8 mouse cellular contexts compared by ENCODE assay signal in genomic region chrX:73964363-73964762, GRCm38 (mm10). TPM values are rescaled to one million over a fixed set of nuclear protein-coding genes. Genes with fewer than 3 reads are reported as not detected.
DNase-seq lines count a peak whose midpoint lies in the region; ATAC-seq and TF ChIP-seq lines count a peak whose summit lies in the region.

No protein-coding gene starts in this region.

- no peaks in the 10 kb centered on the region for H3K27me3 ChIP-seq in forebrain, embryonic 16.5 days (replicated peaks; ENCODE audit: control insufficient read depth, insufficient read depth, low read length)
- peaks cover 23% of the 10 kb centered on the region for H3K27me3 ChIP-seq in megakaryocyte, embryonic 14.5 days (replicated peaks)

- DNase-seq in 416B (ENCODE audit: low read depth) (peak; percentile 77), ES-E14 (ENCODE audit: low read depth, low spot score) (no peak)
- DNase-seq in kidney, postnatal 10 days: peak; percentile 14
- DNase-seq in thymus, postnatal 36 days: peak; percentile 22 to 47
- DNase-seq in cerebellum, postnatal 36 days: no peak
- no peak for DNase-seq in embryo, embryonic 10.5 days (ENCODE audit: low spot score)

- H3K27ac ChIP-seq in ES-E14 (ENCODE audit: insufficient read depth, low read depth, low read length, poor library complexity, severe bottlenecking): 0 out of 2 replicates have a peak overlapping the region, but pooled peaks have one; percentile 43
- no peak overlapping the region for H3K27ac ChIP-seq in forebrain, embryonic 16.5 days (ENCODE audit: low read length)

- H3K36me3 ChIP-seq in ES-E14 (ENCODE audit: control insufficient read depth, insufficient read depth, low read length, poor library complexity, severe bottlenecking): peaks cover 37% of the 10 kb centered on the region
- no peaks in the 10 kb centered on the region for H3K36me3 ChIP-seq in forebrain, embryonic 16.5 days (ENCODE audit: control insufficient read depth, insufficient read depth)
- peaks cover 29% of the 10 kb centered on the region for H3K36me3 ChIP-seq in megakaryocyte, embryonic 14.5 days (replicated peaks; ENCODE audit: low read length)

- H3K4me1 ChIP-seq in ES-E14 (ENCODE audit: control insufficient read depth in 2 of 2, insufficient read depth in 2 of 2, low read length in 2 of 2, poor library complexity in 1 of 2): peaks cover 2% of the 10 kb centered on the region in 2 experiments; a peak in 2 of 4 replicates
- H3K4me1 ChIP-seq in forebrain, embryonic 16.5 days (replicated peaks; ENCODE audit: control insufficient read depth, insufficient read depth, low read length): peaks cover 31% of the 10 kb centered on the region
- peaks cover 61% of the 10 kb centered on the region for H3K4me1 ChIP-seq in megakaryocyte, embryonic 14.5 days

- H3K9me3 ChIP-seq in ES-E14 (ENCODE audit: control insufficient read depth, insufficient read depth, low read depth, low read length): no peaks in the 10 kb centered on the region
- H3K9me3 ChIP-seq in forebrain, embryonic 16.5 days (ENCODE audit: control insufficient read depth, low read length): no peaks in the 10 kb centered on the region
- peaks cover 21% of the 10 kb centered on the region for H3K9me3 ChIP-seq in megakaryocyte, embryonic 14.5 days

- ATAC-seq in forebrain, embryonic 16.5 days: no peak

- peak overlapping the region; percentile 99 for H3K9ac ChIP-seq in ES-E14 (ENCODE audit: insufficient read depth, low read depth, low read length, poor library complexity, severe bottlenecking)
- peak overlapping the region; percentile 70 for H3K9ac ChIP-seq in forebrain, embryonic 16.5 days (replicated peaks; ENCODE audit: low read depth, low read length)

- in situ Hi-C loops in ES-E14 (cut with MboI; ENCODE audit: low sequenced_read_pairs in 2 of 2, unreplicated experiment in 2 of 2): loop anchor here in 1 of 2 experiments (25.0 kb wide), 1 partner anchor 273 kb away; the partner anchor contains the start of gene Flna

- H3K4me2 ChIP-seq in forebrain, embryonic 16.5 days (ENCODE audit: low read length): peak overlapping the region; percentile 78

- H3K4me3 ChIP-seq in ES-E14 (ENCODE audit: insufficient read depth in 1 of 2, low read depth in 1 of 2, low read length in 2 of 2, poor library complexity in 1 of 2, severe bottlenecking in 1 of 2): peak overlapping the region; percentile 97 to 98
- peak overlapping the region; percentile 75 for H3K4me3 ChIP-seq in forebrain, embryonic 16.5 days (replicated peaks; ENCODE audit: low read length)
- peak overlapping the region; percentile 95 for H3K4me3 ChIP-seq in megakaryocyte, embryonic 14.5 days (replicated peaks)

- WGBS in forebrain, embryonic 16.5 days: 32% methylated on average over 3 of the region's 3 CpGs

TF ChIP-seq in ES-E14, 5 proteins besides CTCF, POLR2A, EP300 and RAD21:
- TF ChIP-seq MAFK (IDR thresholded peaks at IDR 0.05; ENCODE audit: insufficient read depth, low read depth, low read length): no peak
TF ChIP-seq in ES-E14: peak in this region for 0.

RNA-seq across cellular contexts. Expression of gene Hcfc1, which starts 1.8 kb away (rescaled TPM):
- 89.6 and 95.7 TPM in 2 replicates for total RNA-seq in ES-E14 (2012; rRNA removed)
- polyA plus RNA-seq in forebrain, embryonic 16.5 days (2015; fragmentation: Nextera tagmentation; extraction: Ambion mirVana): 53.8 and 57.0 TPM in 2 replicates
- polyA plus RNA-seq in megakaryocyte, embryonic 14.5 days (2012; ENCODE audit: insufficient read depth, low replicate concordance): 58.4 and 162 TPM in 2 replicates

RNA-seq across cellular contexts. Expression of gene Renbp, which starts 33.7 kb away (rescaled TPM):
- 33.4 and 36.8 TPM in 2 replicates for total RNA-seq in ES-E14 (2012; rRNA removed)
- polyA plus RNA-seq in forebrain, embryonic 16.5 days (2015; fragmentation: Nextera tagmentation; extraction: Ambion mirVana): 6.7 and 10.3 TPM in 2 replicates
- 31.2 and 114 TPM in 2 replicates for polyA plus RNA-seq in megakaryocyte, embryonic 14.5 days (2012; ENCODE audit: insufficient read depth, low replicate concordance)

RNA-seq across cellular contexts. Expression of gene Naa10, which starts 42.6 kb away (rescaled TPM):
- 142 and 145 TPM in 2 replicates for total RNA-seq in ES-E14 (2012; rRNA removed)
- 101 and 103 TPM in 2 replicates for polyA plus RNA-seq in forebrain, embryonic 16.5 days (2015; fragmentation: Nextera tagmentation; extraction: Ambion mirVana)
- polyA plus RNA-seq in megakaryocyte, embryonic 14.5 days (2012; ENCODE audit: insufficient read depth, low replicate concordance): 58.9 and 174 TPM in 2 replicates

RNA-seq across cellular contexts. Expression of gene Arhgap4, which starts 42.7 kb away (rescaled TPM):
- 3.5 and 7.7 TPM in 2 replicates for total RNA-seq in ES-E14 (2012; rRNA removed)
- 2.8 and 3.1 TPM in 2 replicates for polyA plus RNA-seq in forebrain, embryonic 16.5 days (2015; fragmentation: Nextera tagmentation; extraction: Ambion mirVana)
- 6.6 and 13.3 TPM in 2 replicates for polyA plus RNA-seq in megakaryocyte, embryonic 14.5 days (2012; ENCODE audit: insufficient read depth, low replicate concordance)

RNA-seq across cellular contexts. Expression of gene Irak1, which starts 59.4 kb away (rescaled TPM):
- total RNA-seq in ES-E14 (2012; rRNA removed): 35.9 and 49.0 TPM in 2 replicates
- 39.8 and 40.8 TPM in 2 replicates for polyA plus RNA-seq in forebrain, embryonic 16.5 days (2015; fragmentation: Nextera tagmentation; extraction: Ambion mirVana)
- polyA plus RNA-seq in megakaryocyte, embryonic 14.5 days (2012; ENCODE audit: insufficient read depth, low replicate concordance): 134 and 271 TPM in 2 replicates

Comparison
In these comparisons a context has a peak if more than half of its experiments do, and no peak if none do; other contexts are left out.
1. DNase-seq: peak in 416B (single experiment), kidney, postnatal 10 days (single experiment) and thymus, postnatal 36 days (2 of 2); none in ES-E14 (single experiment), cerebellum, postnatal 36 days (0 of 2) and embryo, embryonic 10.5 days (single experiment).
2. Peak in every context shown above with its lines, with median percentiles within 50 percentile points of each other: H3K4me3 ChIP-seq.